ENCODE assay signal across 28 mouse cellular contexts in genomic region chr19:44812666-44813429, GRCm38 (mm10). TPM values are rescaled to one million over a fixed set of nuclear protein-coding genes. Genes with fewer than 3 reads are reported as not detected.
DNase-seq lines count a peak whose midpoint lies in the region; ATAC-seq and TF ChIP-seq lines count a peak whose summit lies in the region.
"Had no signal": no experiment of that assay in that cellular context is flagged by ENCODE, and none has a peak within 500 bp of the region (broad histone marks: within the 10 kb centered on the region; RNA-seq: fewer than 3 reads in every experiment).

No protein-coding gene starts in this region.

- intact Hi-C loops in left cerebral cortex, adult 2 months (cut with DNase I), result no loop called here

- peaks cover 4% of the 10 kb centered on the region; the same call in 1 of the 2 replicates for H3K36me3 ChIP-seq in hindbrain, embryonic 13.5 days
- H3K36me3 ChIP-seq in hindbrain, embryonic 14.5 days (replicated peaks; ENCODE audit: control insufficient read depth, insufficient read depth), result no peaks in the 10 kb centered on the region
- no peaks in the 10 kb centered on the region for H3K36me3 ChIP-seq in ES-E14 (ENCODE audit: control insufficient read depth, insufficient read depth, low read length, poor library complexity, severe bottlenecking)
- H3K36me3 ChIP-seq: forebrain, embryonic 10.5 days; heart, embryonic 12.5 days; hindbrain, embryonic 10.5 days had no signal

- no peak overlapping the region for H3K4me3 ChIP-seq in hindbrain, embryonic 13.5 days
- H3K4me3 ChIP-seq in hindbrain, embryonic 14.5 days (replicated peaks; ENCODE audit: low read length), result no peak overlapping the region
- no peak overlapping the region for H3K4me3 ChIP-seq in ES-E14 (ENCODE audit: insufficient read depth in 1 of 2, low read depth in 1 of 2, low read length in 2 of 2, poor library complexity in 1 of 2, severe bottlenecking in 1 of 2)
- no peak overlapping the region for H3K4me3 ChIP-seq in left cerebral cortex, adult 2 months
- H3K4me3 ChIP-seq: forebrain, embryonic 10.5 days; heart, embryonic 12.5 days; hindbrain, embryonic 10.5 days had no signal

- no peak for TF ChIP-seq CTCF in left cerebral cortex, adult 2 months (IDR thresholded peaks at IDR 0.05)

- peaks cover 54% of the 10 kb centered on the region for H3K4me1 ChIP-seq in hindbrain, embryonic 13.5 days (replicated peaks)
- peaks cover 9% of the 10 kb centered on the region for H3K4me1 ChIP-seq in hindbrain, embryonic 14.5 days (replicated peaks; ENCODE audit: control insufficient read depth, insufficient read depth, low read length)
- H3K4me1 ChIP-seq in ES-E14 (ENCODE audit: control insufficient read depth in 2 of 2, insufficient read depth in 2 of 2, low read length in 2 of 2, poor library complexity in 1 of 2), result peaks cover 0 to 6% of the 10 kb centered on the region in 2 experiments; a peak in 1 of 4 replicates
- H3K4me1 ChIP-seq: heart, embryonic 12.5 days had no signal

- 63% methylated on average over 13 of the region's 13 CpGs for WGBS in hindbrain, embryonic 13.5 days
- 75% methylated on average over 13 of the region's 13 CpGs for WGBS in hindbrain, embryonic 14.5 days

- ATAC-seq in hindbrain, embryonic 13.5 days (ENCODE audit: low FRiP score), result no peak
- ATAC-seq in hindbrain, embryonic 14.5 days (ENCODE audit: low FRiP score), result no peak
- ATAC-seq: forebrain, embryonic 16.5 days; midbrain, embryonic 16.5 days had no signal

- in situ Hi-C loops in ES-E14 (cut with MboI; ENCODE audit: low sequenced_read_pairs in 2 of 2, unreplicated experiment in 2 of 2), result no loop called here

- no peak overlapping the region for H3K4me2 ChIP-seq in hindbrain, embryonic 13.5 days
- H3K4me2 ChIP-seq in hindbrain, embryonic 14.5 days (replicated peaks), result no peak overlapping the region
- H3K4me2 ChIP-seq: heart, embryonic 12.5 days had no signal

- no peak overlapping the region for H3K9ac ChIP-seq in hindbrain, embryonic 13.5 days
- no peak overlapping the region for H3K9ac ChIP-seq in hindbrain, embryonic 14.5 days
- H3K9ac ChIP-seq in ES-E14 (ENCODE audit: insufficient read depth, low read depth, low read length, poor library complexity, severe bottlenecking), result no peak overlapping the region
- H3K9ac ChIP-seq: heart, embryonic 12.5 days had no signal

- peaks cover 13% of the 10 kb centered on the region for H3K27me3 ChIP-seq in hindbrain, embryonic 13.5 days
- H3K27me3 ChIP-seq in hindbrain, embryonic 14.5 days (ENCODE audit: control insufficient read depth, insufficient read depth, low read length), result no peaks in the 10 kb centered on the region

- H3K9me3 ChIP-seq in hindbrain, embryonic 13.5 days, result no peaks in the 10 kb centered on the region
- H3K9me3 ChIP-seq in hindbrain, embryonic 14.5 days (ENCODE audit: control insufficient read depth, low read length), result no peaks in the 10 kb centered on the region
- H3K9me3 ChIP-seq in ES-E14 (ENCODE audit: control insufficient read depth, insufficient read depth, low read depth, low read length), result no peaks in the 10 kb centered on the region
- H3K9me3 ChIP-seq: forebrain, embryonic 10.5 days; heart, embryonic 12.5 days; hindbrain, embryonic 10.5 days had no signal

- peak overlapping the region; percentile 35; the same call in 1 of the 2 replicates for H3K27ac ChIP-seq in hindbrain, embryonic 13.5 days
- no peak overlapping the region for H3K27ac ChIP-seq in hindbrain, embryonic 14.5 days
- no peak overlapping the region for H3K27ac ChIP-seq in ES-E14 (ENCODE audit: insufficient read depth, low read depth, low read length, poor library complexity, severe bottlenecking)
- no peak overlapping the region for H3K27ac ChIP-seq in left cerebral cortex, adult 2 months
- H3K27ac ChIP-seq: forebrain, embryonic 10.5 days; macrophage had no signal

- no peak for DNase-seq in hindbrain, embryonic 14.5 days (ENCODE audit: low spot score)
- DNase-seq in ES-E14 (ENCODE audit: low read depth, low spot score), result peak; percentile 47
- DNase-seq in induced T-regulatory cell, adult 2 months (ENCODE audit: low read depth), result peak; percentile 4
- peak; percentile 33 for DNase-seq in kidney, postnatal 10 days
- DNase-seq in left cerebral cortex, adult 2 months (ENCODE audit: extremely low spot score in 1 of 2, low spot score in 2 of 2), result no peak
- no peak for DNase-seq in thymus, postnatal 25 days
- DNase-seq in cerebellum, postnatal 4 days (ENCODE audit: low spot score in 2 of 2), result no peak
- DNase-seq: cerebellum, adult 11 months; cerebellum, adult 9-11 months; gastrocnemius, postnatal 10 days; heart, adult 11 months; heart, postnatal 10 days; spleen, adult 18-20 months; thymus, postnatal 36 days had no signal

TF ChIP-seq in ES-E14, 5 proteins besides CTCF, POLR2A, EP300 and RAD21:
- TF ChIP-seq ZNF384 (IDR thresholded peaks at IDR 0.05; ENCODE audit: low read depth, low read length), result no peak

RNA-seq across cellular contexts. Expression of gene Pax2, which starts 57.0 kb away (rescaled TPM):
- 17.1 and 17.2 TPM in 2 replicates for polyA plus RNA-seq in hindbrain, embryonic 13.5 days (2015; fragmentation: Nextera tagmentation; extraction: Ambion mirVana)
- 18.7 and 22.1 TPM in 2 replicates for polyA plus RNA-seq in hindbrain, embryonic 14.5 days (2014; fragmentation: Nextera tagmentation; extraction: Ambion mirVana)
- total RNA-seq in ES-E14 (2012; rRNA removed), result 0.11 TPM in 1 of 2 replicates, not detected in the other
- total RNA-seq in left cerebral cortex, adult 2 months (2021), result under 1 TPM; 0.14 to 0.28 TPM
- total RNA-seq: gastrocnemius, postnatal 10 days; heart, postnatal 10 days; left cerebral cortex, postnatal 10 days; liver, adult 2 months; MEL; neutrophil, adult 5-6 weeks had no signal
- polyA plus RNA-seq: forebrain, embryonic 16.5 days; heart, embryonic 12.5 days; intestine, embryonic 14.5 days; liver, adult 2 months; liver, embryonic 16.5 days; lung, embryonic 16.5 days; macrophage had no signal

Comparison
In these comparisons a context has a peak if more than half of its experiments do, and no peak if none do; other contexts are left out.
1. DNase-seq: peak in ES-E14 (single experiment), induced T-regulatory cell, adult 2 months (single experiment) and kidney, postnatal 10 days (single experiment); none in hindbrain, embryonic 14.5 days (single experiment), left cerebral cortex, adult 2 months (0 of 2), thymus, postnatal 25 days (single experiment) and cerebellum, postnatal 4 days (0 of 2).